Mouse (Mus musculus): ENCODE results near the gene Jmjd4.

DNA sequence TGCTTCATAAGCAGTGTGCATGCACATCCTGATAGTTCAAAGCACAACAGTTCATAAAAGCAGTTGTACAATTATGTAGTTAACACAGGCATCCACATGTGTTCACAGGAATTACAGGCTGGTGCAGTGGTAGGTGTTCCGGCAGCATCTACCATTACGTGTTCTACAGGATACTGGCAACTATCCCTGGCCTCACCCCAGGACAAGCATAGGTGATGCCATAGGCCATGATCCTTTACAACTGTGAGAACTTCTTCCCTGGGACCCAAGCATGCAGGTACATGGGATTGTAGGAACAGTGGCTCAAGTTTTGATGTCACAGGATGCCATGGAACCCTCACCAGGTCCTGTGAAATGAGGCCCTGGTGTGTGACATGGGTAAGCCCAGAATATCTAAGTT, 10.6 kb downstream of the Jmjd4 start:
- TF ChIP-seq CTCF (IDR thresholded peaks at IDR 0.05; ENCODE audit: control insufficient read depth, insufficient read depth, low read length) (no peak), POLR2A (IDR thresholded peaks at IDR 0.05; ENCODE audit: borderline replicate concordance, control insufficient read depth, low read depth, low read length) (no peak)

Measured in bone marrow, adult 2 months (tissue).